Mouse (Mus musculus) liver, embryonic 14.5 days (tissue): ENCODE results near the gene Lpp.

Experiments used
- CTCF ChIP-seq: IDR thresholded peaks from 2 replicates; pipeline ENCODE4 v1.5.1; 2016; ENCODE audit warnings: antibody characterized with exemption, low read depth, control low read depth
- EP300 ChIP-seq: IDR thresholded peaks from 2 replicates; pipeline ENCODE4 v1.6.1; 2016; ENCODE audit warnings: antibody characterized with exemption, low read depth

DNA sequence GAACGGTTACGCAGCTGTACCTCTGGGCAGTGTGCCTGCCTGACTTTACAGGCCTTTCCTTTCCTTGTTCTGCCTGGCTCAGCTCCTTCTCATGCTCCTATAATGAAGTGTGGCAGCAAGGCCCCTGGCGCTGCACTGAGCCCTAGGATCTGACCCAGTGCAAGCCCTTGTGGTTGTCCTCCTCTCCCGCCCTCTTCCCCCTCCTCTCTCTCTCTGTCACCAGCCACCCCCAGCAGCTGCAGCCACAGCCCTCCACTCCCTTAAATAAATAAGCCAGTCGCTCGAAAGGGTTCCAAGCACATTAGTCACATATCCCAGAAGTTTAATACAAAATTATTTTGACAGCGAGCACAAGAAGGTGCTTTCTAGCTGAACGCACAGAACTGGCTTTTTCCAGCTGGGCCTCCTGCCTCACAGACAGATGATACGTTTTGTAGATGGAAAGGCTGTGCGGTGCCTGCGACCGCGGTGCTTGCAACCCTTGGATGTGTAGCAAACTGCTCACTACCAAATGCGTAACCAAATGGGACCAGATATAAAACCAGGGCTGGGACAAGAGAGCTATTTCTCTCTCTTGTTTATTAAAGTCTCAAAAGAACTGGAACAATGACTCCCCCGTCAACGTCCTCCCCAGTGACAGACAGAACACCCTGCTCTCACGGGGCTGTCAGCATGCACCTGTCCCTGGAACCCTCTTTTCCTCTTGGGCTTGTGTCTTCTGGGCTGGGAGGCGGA, 97.6 kb downstream of the Lpp start:
- TF ChIP-seq CTCF (no peak), EP300 (no peak)
